Mouse (Mus musculus): Measurements from ENCODE around the gene Rpl29.

GRCm38 (mm10) chr9:106471892-106472291, 42.6 kb downstream of the Rpl29 start:
- TF ChIP-seq POLR2A (IDR thresholded peaks at IDR 0.05; ENCODE audit: low read depth, low read length) (no peak), CTCF (conservative IDR thresholded peaks at IDR 0.05; ENCODE audit: insufficient read depth, insufficient read length, low read depth, low read length) (no peak)
